Mouse (Mus musculus) lung, postnatal 14 days (tissue): ENCODE measurements around the gene Rasgef1c.

Source experiments
- DNase-seq: peaks from one replicate; pipeline ENCODE4 v3.0.0; 2021

The Rasgef1c gene

DNA sequence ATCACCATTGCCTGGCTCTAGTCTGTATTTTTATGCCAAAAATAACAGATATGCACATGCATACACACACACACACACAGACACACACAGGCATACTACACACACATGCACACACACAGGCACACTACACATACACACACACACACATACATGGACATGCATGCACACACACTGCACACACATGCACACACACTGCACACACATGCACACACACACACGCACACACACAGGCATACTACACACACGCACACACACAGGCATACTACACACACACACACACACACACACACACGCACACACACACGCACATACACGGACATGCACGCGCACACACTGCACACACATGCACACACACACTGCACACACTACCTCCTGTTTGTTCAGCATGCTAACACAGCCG, 77.3 kb downstream of the Rasgef1c start:
- no peak for DNase-seq

DNA sequence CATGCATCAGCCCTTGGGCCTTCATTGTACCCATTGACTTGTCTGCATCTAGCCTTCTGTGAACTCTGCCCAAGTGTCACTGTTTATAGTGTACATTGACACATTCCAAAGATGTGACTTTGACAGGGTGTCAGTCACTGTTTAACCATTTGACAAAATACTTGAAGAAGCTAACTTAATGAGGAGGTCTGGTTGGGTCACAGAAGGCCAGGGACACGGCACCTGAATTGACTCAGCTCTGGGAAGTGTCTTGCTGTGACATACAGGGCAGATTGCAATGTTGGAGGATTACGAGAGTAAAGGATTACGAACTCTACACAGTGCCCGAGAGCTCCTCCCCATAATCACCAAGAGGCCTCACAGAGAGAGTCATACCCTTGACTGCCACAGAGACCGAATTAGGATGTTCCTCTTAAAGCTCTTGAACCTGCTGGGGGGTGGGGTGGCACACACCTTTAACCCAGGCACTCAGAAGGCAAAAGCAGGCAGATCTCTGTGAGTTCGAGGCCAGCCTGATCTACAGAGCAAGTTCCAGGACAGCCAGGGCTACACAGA, 79.1 kb downstream of the Rasgef1c start:
- no peak for DNase-seq

DNA sequence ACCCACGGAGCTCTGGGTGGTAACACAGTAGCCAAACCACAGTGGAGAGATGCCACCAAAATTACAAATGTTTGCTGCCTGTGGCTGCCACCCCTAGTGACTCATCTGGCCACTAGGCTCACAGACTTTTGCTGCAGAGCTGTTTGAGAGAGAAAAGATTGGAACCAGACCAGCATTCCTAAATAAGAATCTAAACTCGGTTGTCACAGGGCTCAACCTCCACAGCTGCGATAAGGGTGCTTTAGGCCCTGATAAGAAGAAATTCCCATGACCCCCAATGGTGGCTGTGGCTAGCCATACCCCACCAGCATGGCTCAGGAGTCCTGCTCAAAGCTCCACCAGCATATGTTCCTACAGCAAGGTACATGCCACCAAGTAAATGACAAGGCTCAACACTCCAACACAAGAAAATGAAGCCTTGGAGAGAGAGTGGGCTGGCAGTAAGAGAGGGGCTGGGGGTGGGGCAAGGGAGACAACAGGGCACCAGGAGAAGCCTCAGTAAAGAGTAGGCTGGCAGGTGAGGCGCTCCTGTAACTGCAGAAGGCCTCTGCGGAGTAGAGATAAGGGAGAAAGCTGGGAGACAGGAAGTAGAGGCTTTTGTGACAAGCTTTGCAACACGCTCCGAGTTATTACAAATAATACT, 79.8 kb downstream of the Rasgef1c start:
- DNase-seq: no peak

DNA sequence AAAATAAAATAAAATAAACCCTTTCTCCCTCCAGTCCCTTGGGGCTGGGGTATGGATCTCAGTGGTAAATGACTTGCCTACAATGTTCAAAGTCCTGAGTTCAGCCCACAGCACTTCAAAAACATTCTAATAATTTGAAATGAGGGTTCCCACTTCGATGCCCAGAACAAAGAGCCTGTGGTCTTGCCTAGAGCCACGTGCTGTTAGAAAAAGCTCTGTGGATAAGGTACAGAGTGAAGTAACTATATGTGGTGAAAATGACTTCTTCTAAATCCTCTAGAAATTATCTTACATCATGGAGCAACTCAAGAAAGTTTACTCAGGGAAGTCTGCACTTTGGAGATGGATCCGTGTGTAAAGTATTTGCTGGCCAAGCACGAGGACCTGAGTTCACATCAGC, 80.5 kb downstream of the Rasgef1c start:
- no peak for DNase-seq

- no peak for DNase-seq
Measured at GRCm38 (mm10) chr11:49982881-49983280, 81.2 kb downstream of the Rasgef1c start.

DNA sequence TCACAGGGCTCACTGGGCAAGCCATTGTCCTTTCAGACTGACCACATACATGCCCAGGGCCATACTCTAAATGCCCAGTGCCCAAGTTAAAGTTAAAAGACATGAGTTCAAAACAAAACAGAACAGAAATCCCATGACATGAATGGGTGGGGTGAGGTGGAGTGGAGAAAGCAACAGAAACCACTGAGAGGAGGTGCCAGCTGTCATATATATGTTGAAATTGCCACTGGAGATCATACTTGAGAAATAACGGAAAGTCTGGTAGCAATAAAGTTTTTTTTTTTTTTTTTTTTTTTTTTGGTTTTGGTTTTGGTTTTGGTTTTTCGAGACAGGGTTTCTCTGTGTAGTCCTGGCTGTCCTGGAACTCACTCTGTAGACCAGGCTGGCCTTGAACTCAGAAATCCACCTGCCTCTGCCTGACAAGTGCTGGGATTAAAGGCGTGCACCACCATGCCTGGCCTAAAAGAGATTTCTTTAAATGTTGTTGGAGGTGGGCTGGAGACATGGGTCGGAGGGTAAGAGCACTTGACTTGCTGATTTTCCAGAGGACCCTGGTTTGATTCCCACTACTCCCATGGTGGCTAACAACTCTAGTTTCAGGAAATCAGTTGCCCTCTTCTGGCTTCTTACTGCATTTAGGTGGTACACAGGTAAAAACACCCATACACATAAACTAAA, 82.4 kb downstream of the Rasgef1c start:
- no peak for DNase-seq

GRCm38 (mm10) chr11:49985009-49985408, 83.4 kb downstream of the Rasgef1c start:
- no peak for DNase-seq

GRCm38 (mm10) chr11:49986277-49987036, 84.8 kb downstream of the Rasgef1c start:
- peak; percentile 63 for DNase-seq

- DNase-seq: no peak
Measured at GRCm38 (mm10) chr11:49994536-49994935, 92.9 kb downstream of the Rasgef1c start.

GRCm38 (mm10) chr11:49996398-49996797, 94.8 kb downstream of the Rasgef1c start:
- no peak for DNase-seq

DNA sequence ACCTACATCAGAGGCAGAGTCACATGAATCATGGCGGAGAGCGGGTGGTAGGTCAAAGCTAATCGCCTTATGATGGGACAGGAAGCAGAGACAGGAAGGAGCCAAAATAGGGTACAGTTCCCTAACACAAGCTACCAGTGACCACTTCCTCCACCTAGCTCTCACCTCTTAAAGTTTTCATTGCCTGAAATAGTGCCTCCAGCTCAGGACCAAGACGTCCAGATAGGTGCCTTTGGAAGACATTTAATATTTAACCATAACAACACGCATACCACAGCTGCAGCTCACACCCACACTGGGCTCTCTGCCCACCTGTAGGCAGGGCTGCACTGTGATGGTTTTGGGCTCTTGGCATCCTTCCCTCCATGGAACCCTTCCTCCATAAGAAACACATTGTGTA, 95.7 kb downstream of the Rasgef1c start:
- no peak for DNase-seq

- no peak for DNase-seq
Measured at GRCm38 (mm10) chr11:50002853-50003252, 101.2 kb downstream of the Rasgef1c start.

DNA sequence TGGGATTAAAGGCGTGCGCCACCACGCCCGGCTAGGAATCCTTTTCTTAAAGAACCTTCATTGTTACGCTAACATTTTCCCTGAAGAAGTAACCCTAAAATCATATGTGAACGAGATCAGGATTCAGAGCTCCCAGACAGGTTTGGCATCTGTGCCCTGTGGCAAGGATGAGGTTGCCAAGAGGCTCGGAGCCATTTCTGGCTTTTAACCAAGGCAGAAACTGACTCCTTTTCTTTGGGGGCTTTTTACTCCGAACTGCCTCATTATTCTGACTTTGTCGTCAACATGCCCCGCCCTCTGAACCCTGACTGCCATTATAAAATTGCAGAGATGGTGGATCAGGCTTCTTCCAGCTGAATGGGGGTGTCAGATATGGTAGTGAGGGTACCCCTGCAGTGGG, 106.1 kb downstream of the Rasgef1c start:
- DNase-seq: no peak

DNA sequence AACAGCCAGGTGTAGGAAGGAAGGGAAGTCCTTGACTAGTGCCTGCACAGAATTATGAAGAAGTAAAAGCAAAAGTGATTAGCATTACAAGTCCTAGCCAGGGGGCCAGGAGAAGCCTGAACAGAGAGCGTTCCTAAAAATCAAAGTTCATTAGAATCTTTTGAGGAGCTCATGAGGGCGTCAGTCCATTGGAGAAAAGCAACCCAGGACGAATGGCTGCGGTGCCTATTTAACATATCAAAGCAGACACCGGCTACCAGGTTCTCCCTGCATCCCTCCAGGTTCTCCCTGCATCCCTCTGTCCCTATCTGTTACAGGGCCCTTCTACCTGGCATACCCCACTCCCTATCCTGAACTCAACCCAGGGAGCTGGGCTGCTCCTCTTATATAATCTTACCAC, 106.6 kb downstream of the Rasgef1c start:
- DNase-seq: no peak

GRCm38 (mm10) chr11:50013016-50013415, 111.4 kb downstream of the Rasgef1c start:
- DNase-seq: no peak

- no peak for DNase-seq
Measured at GRCm38 (mm10) chr11:50016503-50016902, 114.9 kb downstream of the Rasgef1c start.

DNA sequence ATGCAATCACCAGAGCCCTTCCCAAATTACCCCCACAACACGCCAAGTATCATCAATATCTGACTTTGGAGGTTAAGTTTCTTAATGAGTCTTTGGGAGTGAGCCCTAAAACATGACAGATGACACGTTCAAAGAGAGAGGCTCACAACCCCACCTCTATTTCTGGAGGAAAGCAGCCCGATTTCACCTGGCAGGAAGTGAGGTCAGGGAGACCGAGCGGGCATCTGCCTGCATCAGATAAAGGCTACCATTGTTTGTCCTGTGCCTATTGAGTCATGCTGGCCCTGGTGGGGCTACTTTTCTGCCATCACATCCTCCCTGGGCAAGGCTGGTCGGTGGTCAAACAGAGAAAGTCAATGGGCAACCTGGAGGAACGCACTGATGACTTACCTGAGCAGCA, 115.9 kb downstream of the Rasgef1c start:
- DNase-seq: no peak

- DNase-seq: no peak
Measured at GRCm38 (mm10) chr11:50018848-50019247, 117.2 kb downstream of the Rasgef1c start.

- no peak for DNase-seq
Measured at GRCm38 (mm10) chr11:50022085-50022484, 120.5 kb downstream of the Rasgef1c start.

DNA sequence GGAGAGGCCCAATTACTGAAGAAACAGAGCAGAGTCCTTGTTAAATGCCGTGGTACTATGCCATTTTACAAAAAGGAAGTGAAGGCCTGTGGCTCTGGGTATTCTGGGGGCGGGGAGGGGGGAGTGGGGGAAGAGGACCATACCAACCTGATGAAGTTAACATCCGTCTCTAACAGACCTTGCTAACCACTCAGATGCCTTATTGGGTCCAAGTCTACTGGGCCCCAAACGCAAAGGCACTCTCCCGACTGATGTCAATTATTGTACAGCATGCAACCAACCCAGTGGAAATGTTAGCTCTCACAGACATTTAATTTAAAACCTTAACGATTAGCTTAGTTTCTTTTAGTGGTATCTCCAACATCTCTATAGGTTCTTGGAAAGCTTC, 122.8 kb downstream of the Rasgef1c start:
- DNase-seq: no peak

DNA sequence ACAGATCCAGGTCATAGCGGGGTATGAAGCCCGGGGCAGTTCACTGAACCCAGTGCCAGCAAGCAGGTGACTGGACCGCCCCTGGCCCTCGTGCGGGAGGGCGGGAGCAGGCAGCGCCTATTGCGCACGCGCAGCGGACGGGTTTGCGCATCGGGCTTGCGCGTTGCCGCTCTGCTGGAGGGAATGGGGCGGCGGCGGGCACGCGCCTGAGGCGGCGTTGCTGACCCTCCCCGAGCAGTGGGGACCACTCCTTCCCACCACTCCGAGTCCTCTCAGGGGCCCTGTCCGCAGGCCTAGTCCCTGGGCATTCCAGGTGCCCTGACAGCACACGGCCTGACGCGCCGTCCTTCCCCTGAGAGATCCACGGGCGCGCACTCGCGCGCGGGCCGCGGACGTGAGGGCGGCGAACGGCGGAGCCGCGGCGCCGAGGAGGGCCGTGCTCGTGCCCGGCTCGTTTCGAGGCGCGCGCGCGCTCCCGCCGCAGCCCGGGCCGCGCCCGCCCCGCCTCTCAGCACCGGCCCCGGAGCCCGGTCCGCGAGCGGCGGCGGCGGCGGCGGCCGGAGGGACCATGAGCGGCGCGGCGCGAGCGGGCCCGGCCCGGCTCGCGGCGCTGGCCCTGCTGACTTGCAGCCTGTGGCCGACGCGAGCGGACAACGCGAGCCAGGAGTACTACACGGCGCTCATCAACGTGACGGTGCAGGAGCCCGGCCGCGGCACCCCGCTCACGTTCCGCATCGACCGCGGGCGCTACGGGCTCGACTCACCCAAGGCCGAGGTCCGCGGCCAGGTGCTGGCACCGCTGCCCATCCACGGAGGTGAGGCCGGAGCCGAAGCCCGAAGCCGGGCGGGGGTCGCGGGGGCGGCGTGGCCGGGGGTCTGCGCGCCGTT, 123.4 kb downstream of the Rasgef1c start, which contains the start of gene Rnf130:
TSS of gene Rnf130 (plus strand) at position 514 of the 888 bp plus-strand sequence.
- DNase-seq: peak; percentile 96

DNA sequence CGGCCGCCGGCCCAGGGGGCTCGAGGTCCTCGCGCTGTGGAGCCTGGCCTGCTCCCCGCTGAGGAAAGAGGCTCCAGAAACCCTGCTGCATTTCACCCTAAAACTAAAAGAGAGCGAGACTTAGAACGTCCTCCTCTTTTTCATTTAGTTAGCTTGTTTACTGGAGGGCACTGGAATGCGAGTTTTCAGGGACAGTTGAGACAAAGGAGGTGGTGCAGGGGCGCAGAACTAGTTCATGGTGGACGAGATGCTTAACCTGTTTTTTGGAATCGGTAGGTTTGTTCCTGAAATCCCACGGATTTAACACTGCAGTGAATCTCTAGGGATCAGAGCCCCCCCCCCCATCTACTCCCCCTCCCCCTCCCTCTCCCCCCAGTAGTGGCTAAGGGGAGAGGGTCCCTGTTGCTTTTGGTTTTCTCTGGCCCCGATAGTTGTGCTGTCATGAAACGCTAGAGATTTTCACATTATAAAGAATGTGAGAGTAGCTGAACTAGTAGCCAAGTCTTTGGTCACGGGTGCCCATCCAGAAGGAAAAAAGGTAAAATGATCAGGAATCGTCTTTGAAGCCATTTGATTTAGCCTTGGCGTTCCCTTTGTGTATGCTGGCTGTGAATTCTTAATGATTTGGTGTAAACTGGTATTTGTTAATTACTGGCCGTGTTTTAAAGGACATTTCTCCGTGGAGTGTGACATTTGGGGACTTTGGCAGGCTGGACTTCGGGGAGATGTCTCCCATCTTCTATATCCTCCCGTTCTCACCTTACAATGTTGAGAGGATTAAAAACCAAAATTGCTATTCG, 124.3 kb downstream of the Rasgef1c start:
- no peak for DNase-seq
